Mouse (Mus musculus) Muller cell, postnatal 12 days (primary cell): ENCODE data around the gene Slc35b2.

Source experiments
- DNase-seq: peaks from one replicate; pipeline ENCODE4 v3.0.0-alpha.2; 2015; ENCODE audit errors: inconsistent ontology term

Slc35b2 gene

GRCm38 (mm10) chr17:45564531-45565084 is 934 bp downstream of the Slc35b2 start:
- no peak for DNase-seq

- DNase-seq, result no peak
These were observed 1.4 kb downstream of the Slc35b2 start for GRCm38 (mm10) chr17:45565103-45565502.

- no peak for DNase-seq
These were observed 2.3 kb downstream of the Slc35b2 start for GRCm38 (mm10) chr17:45566031-45566359.

DNA sequence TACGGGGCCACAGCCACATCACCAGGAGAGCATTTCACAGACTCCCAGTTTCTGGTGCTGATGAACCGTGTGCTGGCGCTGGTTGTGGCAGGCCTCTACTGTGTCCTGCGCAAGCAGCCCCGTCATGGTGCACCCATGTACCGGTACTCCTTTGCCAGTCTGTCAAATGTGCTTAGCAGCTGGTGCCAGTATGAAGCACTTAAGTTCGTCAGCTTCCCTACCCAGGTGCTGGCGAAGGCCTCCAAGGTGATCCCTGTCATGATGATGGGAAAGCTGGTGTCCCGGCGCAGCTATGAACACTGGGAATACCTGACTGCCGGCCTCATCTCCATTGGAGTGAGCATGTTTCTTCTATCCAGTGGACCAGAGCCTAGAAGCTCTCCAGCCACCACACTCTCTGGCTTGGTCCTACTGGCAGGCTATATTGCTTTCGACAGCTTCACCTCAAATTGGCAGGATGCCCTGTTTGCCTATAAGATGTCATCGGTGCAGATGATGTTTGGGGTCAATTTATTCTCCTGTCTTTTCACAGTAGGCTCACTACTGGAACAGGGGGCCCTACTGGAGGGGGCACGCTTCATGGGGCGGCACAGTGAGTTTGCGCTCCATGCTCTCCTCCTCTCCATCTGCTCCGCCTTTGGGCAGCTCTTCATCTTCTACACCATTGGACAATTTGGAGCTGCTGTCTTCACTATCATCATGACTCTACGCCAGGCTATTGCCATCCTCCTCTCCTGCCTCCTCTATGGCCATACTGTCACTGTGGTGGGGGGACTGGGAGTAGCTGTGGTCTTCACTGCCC is 2.9 kb downstream of the Slc35b2 start:
- no peak for DNase-seq

- DNase-seq, result no peak
These were observed 3.5 kb downstream of the Slc35b2 start for GRCm38 (mm10) chr17:45567162-45567601.

DNA sequence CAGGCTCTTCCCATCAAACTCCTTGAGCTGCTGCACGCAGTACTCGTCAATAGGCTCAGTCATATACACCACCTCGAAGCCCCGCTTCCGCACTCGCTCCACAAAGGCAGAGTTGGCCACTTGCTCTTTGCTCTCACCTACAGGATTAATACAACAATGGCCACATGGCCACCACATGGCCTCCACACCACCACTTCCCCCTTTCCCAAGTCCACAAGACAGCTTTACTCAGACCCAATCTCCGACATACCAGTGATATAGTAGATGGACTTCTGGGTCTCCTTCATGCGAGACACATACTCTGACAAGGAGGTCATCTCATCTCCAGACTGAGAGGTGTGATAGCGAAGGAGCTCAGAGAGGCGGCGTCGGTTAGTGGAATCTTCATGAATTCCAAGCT is 5.3 kb downstream of the Slc35b2 start:
- no peak for DNase-seq

DNA sequence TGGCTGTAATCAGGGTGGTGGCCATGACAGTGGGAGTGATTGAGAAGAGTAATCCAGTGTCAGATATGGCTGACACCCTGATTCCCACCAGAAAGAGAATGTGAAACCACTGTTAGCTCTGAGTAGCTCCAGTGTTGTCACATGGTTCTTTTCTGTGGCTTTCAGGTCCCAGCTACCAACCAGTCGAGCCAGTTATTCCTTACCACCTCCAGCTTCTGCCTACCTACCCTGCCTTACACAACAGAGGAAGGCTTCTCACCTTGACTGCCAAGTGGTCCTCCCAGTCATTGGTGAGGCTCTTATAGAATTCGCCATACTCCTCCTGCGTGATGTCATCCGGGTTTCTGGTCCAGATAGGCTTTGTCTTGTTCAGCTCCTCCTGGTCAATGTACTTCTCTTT is 6.3 kb downstream of the Slc35b2 start:
- DNase-seq, result no peak

DNA sequence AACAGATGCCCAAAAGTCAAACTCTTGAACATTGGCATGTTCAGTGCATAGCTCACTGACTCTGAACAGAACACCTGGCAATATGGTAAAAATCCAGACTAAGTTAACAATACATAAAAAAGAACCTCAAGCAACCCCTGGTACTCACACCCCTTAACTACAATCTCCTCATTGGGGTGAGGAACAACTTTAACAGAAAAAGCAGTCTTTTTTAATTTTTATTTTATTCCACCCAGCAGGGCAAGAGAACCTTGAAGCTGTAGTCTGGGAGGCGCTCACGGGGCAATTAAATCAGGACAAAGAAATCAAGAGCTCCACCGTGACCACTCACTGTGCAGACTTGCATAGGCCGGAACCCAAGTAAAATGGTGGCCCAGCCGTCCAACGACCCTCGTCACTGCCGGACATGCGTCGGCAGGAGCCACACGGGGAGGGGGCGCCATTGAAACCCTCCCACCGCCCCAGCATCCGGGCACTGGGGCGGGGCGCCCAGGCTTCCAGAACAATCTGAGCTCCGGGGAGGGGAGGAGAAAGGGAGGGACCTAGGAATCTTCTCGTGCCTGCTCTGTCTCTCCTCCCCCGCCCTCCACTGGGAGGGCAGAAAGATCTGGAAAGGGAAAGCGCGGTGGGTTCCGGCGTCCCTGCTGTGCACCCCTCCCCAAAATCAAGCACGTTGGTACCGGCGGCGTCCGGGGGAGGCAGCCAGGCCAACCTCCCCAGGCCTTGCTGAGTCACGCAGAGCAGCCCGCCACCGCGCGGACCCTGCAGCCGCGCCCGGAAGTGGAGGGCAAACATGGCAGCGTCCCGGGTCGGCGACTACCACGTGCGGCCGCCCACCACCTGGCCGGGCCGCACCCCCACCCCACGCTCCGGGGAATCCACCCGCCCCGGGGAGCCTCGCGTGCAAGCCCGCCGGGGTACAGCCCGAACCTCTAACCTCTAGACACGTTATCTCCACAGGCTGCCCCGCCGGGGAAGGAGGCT is 8.7 kb downstream of the Slc35b2 start:
- DNase-seq, result peak; percentile 95

DNA sequence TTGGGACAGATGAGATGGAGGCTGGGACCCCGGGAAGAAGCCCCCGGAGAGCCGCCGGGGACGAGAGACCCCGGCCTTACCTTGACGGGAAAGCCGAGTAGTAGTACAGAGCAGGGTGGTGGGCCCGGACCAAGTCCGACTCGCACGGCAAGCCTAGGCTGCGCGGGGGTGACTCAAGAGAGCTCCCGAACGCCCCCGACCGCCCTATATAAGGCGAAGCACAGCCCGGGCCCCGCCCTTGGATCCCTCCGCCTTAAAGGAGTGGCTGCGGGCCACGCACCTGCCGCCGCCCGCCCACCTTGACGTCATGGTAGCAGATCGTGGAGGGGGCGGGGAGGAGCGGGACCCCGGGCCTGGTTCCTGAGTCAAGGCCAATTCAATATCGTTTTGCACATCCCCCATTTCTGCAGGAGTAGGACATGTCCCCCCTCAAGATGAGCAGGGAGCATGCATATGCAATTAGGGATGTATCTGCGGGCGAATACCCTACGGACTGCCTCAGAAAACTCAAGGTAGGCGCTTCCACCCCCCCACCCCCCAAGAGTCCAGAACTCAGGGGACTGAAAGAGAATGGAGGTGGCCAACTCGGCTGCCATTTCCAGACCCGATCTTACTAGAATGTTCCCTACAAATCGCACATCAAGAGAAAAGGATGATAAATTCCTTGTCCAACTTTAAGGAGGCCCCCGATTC is 9.6 kb downstream of the Slc35b2 start, which contains the start of gene Hsp90ab1:
Gene Hsp90ab1, minus strand, starts transcription at position 185 of the 693 bp plus-strand sequence.
- peak; percentile 100 for DNase-seq

GRCm38 (mm10) chr17:45573780-45574123 is 10.1 kb downstream of the Slc35b2 start:
- DNase-seq, result peak; percentile 98

- no peak for DNase-seq
These were observed 10.6 kb downstream of the Slc35b2 start for GRCm38 (mm10) chr17:45574129-45574761.

DNA sequence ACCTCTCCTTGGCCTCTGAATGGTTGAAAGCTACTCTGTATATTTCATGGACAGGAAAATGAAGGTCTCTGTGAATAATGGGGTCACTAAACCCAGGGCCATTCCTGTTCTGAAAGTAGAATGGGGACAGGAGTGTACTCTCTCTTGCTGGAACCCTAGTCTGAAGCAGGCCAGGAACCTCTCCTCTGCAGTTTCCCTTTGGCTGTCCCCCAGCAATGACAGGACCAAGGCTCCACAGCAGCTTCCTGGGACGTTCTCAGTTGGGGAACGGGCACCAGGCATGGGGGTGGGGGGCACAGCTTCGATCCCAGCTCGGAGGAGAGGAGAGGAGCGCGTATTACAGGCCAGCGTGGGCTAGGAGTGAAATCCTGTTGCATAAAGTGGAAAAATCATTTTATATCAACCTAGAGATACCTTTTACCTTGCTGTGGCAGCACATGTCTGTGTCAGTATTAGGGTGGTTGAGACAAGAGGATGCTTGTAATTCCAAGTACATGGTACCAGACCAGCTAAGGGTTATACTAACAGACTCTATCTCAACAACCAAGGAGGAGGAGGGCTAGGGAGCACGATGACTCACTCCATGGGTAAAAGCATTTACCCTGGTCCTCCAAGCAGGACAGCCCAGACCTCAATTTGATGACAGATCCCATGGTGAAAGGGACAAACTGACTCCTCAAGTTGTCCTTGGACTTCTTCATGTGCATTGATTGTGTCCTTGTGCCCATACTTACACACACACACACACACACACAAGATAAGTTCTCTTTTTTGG is 11.6 kb downstream of the Slc35b2 start:
- DNase-seq, result no peak

DNA sequence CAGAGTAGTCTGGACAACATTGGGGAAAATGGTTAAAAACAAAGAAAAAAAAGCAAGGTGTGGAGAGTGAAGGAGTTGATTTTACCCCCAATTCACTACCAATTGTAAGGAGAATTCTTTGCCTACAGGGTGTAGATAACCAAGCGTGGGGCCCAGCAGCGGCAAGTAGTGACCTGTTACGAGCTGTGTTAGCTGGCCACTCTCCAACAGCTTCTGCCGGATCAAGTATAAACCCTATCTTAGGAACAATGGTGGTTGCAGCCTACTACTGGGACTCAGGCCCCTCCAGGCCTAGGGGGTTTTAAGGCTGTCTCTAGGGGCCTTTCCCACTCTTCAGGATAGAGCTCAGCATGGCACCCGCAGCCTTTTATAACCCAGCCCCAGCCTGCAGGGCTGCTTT is 14.6 kb downstream of the Slc35b2 start:
- DNase-seq, result no peak

- DNase-seq, result no peak
These were observed 15.2 kb downstream of the Slc35b2 start for GRCm38 (mm10) chr17:45578843-45579242.

DNA sequence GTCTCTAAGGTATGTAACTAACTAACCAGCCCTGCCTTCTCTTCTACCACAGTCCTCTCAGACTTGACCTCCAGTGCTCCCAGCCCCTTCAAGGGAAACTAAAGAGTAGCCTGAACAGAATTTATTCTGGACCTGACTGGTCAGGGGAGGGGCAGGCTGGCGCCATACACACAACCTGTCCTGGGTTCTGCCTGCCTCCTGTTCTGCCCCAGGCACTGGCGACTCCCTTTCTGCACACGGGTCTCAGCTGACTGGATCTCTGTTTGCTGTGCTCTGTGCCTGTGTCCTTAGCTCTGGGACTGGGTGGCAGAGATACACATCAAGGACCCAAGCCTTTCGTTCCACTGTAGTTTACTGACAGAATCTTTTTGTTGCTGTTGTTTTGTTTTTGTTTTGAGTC is 15.9 kb downstream of the Slc35b2 start:
- no peak for DNase-seq

- no peak for DNase-seq
These were observed 17.3 kb downstream of the Slc35b2 start for GRCm38 (mm10) chr17:45580958-45581477.

DNA sequence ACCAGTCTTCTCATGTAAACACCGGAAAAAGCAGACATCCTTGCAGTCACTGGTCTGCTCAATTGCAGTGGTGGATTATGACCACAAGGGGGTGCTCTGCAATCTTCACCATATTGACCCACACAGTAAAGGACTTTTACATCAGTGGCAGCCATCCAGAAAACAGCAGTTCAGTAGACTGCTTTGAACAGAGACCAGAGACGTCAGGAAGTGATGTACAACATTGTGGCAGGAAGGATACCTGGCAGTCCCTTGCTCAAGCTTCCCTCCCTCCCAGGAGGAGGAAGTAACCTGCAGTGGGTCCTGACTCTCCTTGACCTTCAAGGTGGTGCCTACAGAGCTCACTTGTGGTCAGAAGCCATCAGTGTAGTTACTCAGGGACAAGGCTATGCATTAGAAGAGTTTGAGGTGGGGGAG is 17.9 kb downstream of the Slc35b2 start:
- peak; percentile 57 for DNase-seq

DNA sequence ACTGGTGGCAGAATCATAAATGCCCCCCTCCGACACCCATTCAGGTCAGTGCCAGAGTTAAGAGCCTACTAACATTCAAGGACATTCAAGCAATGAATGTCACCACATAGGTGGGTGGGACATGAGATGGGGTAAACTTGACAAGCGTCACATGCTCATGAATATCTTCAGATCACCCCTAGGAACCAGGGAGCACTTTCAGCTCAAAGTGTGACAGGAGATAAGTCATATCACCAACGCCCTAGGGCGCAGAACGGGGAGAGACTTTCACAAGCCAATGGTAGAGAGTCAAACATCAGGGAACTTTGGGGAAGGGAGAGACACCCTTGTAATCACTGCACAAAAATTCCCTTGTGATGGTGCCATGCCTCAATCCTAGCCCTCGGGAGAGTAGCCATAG is 18.5 kb downstream of the Slc35b2 start:
- DNase-seq, result no peak

DNA sequence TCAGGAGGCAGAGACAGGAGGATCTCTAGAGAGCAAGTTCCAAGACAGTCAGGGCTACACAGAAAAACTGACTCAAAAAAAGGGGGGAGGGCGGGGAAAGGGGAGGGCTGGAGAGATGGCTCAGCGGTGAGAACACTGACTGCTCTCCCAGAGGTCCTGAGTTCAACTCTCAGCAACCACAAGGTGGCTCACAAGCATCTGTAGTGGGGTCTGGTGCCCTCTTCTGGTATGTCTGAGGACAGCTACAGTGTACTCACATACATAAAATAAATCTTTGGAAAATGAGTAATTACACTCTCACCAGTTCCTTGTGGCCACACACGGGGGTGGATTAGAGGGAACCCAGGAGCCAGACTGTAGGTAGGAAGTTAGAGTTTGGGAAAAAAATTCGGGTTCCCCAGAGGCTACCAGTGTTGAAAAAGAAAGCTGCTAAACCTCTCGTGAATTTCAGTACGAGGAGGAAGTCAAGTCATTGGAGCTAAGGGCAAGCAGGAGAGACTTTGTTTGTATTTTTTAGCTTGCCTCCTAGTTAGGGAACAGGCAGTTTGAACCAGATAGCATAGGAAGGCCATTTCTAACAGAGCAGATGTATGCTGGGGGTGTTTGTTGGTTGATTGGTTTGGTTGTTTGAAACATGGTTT is 19.2 kb downstream of the Slc35b2 start:
- no peak for DNase-seq
